Mouse (Mus musculus) ES-CJ7 (cell line): Measurements from ENCODE around the gene Mical2.

ENCODE experiments used
- DNase-seq: peaks from one replicate; pipeline ENCODE4 v3.0.0; 2011; ENCODE audit warnings: low read depth, low spot score

The Mical2 gene

DNA sequence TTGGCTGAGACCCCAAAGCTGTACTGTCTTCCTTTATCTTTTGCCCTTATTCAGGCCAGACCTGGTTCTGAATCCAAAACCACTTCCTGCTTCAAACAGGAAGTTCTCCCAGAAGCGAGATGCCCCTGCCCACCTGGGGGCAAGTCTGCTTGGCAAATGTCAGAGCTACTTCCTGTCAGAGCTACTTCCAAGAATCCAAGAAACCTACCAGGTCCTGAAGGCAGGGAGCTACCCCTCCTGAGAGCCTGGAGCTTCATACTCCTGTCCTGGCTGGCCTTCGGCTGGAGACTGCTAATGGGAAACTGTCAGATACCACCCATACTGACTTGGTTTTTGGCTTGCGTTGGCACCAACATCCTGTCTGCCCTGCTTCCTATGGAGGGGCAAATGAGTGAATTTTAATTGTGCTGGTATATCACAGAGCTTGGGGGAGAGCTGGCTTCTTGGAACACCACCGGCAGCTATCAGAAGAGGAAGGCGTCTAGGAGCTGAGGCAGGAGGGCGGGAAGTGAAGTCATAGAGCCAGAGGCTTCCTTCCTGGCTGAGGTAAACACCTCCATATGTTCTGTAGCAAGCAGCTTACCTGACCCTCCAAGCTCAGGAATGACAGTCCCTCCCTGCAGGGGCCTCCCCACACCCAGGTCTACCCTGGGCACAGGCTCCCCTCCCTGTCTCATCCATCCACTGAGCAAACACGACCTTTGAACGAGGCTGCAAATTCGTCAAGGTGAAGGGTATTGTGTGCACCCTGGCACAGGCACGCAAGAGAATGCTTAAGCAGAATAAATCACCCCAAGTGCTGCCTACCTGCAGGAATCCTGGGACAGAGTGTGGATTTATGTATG, 17.1 kb upstream of the Mical2 start:
- DNase-seq, result no peak

DNA sequence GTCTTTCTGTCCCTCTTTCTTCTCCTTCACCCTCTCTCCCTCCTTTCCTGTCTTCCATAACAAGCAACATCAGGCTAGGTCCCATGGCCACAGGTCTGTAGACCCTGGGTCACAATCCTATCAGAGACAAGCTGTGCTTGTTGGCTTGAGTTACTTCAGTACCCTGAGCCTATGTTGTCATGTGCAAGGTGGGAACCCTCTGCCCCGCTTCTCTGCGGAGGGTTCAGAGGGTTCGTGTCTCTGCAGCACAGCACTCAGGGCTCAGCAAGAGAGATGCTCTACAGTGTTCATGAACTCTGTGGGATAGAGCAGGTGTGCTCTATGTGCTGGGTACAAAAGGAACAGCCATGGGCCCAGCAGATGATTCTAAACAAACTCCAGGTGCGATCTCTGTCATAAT, 16.0 kb upstream of the Mical2 start:
- no peak for DNase-seq

DNA sequence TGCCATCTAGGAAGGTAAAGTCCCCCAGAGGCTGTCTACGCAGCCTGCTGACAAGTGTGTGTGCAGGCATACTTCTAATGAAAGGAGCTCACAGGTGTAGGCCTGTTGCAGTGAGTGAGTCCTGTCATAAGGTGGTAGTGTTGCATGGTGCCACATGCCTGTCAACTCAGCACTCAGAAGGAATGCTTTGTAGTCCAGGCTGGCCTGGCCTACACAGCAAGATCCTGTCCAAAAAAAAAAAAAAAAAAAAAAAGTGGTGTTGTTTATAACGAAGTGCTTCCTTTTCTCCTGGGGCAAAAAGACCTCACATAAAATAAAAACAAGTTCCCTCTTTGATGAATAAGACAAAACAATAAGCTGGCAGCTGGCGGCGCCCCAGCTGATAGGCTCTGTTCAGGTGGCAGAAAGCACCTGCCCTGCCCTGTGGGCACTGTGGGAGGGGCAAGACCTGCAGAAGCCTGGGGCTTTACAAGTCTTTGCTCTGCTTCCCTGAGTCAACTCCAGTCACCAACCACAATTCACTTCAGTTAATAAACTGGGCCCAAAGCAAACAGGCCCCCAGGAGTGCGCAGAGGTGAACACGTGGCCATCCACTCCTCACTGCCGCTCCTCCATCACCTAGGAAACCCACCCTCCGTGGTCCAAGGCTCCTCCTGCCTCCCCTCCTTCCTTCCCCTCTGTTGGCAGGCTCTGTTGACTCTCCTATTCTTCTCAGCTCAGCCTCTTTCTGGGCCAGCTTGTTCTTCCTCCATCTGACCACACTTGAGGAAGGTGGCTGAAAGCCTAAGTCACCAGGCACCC, 12.5 kb upstream of the Mical2 start:
- no peak for DNase-seq

DNA sequence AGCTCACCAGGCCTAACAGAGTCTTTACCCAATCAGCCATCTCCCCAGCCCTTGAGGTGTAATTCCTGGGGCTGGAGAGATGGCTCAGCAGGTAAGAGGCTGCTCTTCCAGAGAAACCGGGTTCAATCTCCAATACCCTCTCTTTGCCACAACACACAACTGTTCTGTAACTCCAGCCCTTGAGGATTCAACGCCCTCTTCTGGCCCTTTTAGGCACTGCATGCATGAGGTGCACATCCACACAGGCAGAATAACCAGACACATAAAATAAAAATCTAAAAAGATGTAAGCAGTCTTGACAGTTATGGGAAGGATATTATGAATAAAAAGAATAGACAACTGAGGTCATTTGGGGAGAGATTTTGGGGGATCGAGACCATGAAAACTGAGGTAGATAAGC, 9.8 kb upstream of the Mical2 start:
- peak; percentile 16 for DNase-seq

DNA sequence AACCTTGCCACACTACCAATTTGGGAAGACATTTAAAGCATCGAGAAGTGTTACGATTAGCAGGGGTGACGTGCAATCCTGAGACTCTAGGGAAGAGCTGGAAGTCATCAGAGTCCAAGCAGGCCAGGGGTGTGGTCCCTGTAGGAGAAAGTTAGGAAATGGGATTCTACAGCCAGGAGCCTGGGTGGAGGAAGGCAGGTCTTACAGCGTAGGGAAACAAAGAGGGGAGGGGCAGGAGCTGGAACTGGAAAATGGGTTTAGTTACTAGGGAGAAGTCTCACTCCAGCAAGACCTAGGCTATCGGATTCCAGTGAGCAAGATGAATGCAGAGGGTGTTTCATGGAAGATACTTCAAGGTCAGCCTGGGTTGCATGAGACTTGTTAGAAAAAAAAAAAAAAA, 8.9 kb upstream of the Mical2 start:
- peak; percentile 74 for DNase-seq

DNA sequence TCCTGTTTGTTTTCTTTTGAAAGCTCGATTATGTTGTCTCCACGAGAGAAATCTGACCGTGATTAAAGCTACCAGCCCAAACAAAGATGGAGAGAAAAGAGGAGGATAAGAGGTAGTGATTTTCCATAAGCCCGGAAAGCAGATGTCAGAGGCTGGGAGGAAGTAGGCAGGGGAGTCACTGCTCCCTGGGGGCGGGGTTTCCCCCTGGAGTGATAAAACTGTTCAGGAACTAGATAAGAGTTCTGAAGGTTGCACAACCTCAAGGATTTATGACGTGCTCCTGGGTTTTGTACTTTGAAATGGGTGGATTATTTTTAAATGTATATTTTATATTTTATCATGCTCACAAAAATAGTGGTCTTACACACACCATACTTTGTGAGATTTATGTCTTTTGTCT, 8.4 kb upstream of the Mical2 start:
- no peak for DNase-seq

DNA sequence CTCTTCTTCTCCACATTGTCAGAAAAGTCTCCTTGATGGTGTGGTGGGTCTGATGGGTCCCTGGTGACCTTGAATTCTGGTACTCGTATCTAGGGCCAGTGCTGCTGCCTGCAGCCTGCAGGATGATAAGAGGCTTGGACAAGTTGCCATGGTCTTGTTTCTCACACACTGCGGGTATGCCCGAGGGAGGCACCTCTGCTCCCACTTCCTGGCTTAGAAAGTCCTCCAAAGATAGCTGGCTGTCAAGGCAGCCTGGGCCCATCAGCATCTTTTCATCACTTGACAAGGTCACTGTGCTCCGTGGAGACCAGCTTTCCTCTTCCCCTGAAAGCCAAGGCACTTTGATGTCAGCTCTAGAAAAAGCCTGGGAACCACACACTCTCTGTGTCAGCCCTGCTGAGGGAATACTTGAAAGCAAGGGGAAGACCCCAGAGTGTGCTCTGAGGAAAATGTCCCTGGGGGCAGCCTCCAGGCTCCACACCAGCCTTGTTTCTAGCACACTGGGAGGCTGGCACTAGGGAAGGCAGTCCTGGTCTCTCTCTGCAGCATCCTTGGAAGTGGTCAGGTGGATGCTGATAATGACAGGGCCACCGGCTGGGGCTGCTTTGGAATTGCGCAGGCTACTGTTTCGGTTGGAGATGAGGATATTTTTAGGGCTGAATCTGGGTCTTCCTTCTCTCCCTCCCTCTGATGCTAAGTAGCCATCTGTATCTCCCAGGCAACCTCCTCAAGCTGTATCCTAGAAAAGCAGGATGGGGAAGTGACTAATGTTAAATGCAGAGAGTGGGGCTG, 2.7 kb upstream of the Mical2 start:
- DNase-seq, result no peak

DNA sequence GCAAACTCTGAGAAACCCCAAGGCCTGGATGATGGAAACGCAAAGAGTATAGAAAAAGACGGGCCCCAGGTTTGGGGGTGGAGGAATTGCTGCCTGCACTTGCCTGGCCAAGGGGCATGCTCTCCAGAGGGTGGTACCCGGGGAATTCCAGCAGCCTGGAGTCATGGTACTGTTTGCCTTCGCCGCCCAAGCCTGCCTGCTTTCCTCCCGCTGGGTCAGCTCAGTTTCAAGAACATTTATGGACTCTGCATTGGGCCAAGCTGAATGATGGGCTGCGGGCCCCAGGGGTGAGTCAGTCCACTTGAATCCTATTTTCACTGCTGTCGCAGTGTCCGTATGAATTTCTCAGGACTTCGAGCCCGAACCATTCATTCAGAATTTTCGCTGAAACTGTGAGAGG, 802 bp upstream of the Mical2 start:
- DNase-seq, result no peak

DNA sequence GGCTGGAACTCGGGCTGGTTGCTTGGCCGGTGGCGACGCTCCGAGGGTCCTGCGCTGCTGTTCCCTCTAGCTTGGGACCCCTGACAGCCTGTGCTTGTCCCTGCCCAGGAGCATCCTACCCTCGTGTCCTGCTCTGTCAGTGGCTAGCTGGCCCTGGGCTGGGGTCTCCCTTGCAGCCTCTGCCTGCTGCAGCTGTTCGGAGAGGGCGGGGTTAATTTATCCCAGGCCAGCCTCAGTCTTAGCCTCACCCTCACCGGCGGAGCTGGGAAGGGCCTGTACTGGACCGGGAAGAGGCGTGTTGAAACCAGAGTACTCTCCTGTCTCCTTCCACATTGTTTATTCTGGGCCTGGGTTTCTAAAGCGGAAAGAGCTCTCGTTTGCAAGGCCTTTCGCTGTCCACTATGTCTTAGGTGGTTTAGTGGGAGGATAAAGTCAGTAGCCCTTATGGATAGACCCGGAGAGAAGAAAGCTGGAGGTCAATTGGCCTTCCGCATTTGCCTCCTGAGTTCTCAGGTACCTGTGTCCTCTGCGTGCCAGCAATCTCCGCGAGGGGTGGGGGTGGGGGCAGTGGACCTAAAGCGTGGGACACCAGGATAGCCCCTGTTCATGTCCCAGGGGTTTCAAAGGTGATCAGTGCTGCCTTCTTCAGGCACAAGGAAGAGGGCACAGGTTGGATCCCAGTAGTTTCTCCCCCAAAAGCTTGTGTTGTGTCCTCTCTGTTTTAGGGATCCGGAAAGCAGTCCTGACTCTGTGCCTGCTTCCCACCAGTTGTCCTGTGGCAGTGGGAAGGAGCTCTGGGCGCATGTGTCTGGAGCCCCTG, 1.0 kb downstream of the Mical2 start:
- DNase-seq, result no peak

DNA sequence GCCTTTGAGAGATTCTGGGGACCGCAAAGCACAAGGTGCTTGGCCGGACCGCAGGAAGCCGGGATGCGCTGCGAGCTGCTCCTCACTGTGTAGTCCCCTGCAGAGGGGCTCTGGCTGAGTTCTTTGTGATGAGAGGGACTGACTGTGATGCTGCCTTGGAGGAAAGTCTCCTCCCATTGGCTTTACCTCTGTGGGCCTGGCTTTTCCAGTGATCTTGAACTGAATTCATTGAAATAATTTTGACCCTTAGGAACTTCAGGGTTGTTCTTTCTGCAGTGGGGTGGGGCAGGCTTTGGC, 1.6 kb downstream of the Mical2 start:
- peak; percentile 6 for DNase-seq

DNA sequence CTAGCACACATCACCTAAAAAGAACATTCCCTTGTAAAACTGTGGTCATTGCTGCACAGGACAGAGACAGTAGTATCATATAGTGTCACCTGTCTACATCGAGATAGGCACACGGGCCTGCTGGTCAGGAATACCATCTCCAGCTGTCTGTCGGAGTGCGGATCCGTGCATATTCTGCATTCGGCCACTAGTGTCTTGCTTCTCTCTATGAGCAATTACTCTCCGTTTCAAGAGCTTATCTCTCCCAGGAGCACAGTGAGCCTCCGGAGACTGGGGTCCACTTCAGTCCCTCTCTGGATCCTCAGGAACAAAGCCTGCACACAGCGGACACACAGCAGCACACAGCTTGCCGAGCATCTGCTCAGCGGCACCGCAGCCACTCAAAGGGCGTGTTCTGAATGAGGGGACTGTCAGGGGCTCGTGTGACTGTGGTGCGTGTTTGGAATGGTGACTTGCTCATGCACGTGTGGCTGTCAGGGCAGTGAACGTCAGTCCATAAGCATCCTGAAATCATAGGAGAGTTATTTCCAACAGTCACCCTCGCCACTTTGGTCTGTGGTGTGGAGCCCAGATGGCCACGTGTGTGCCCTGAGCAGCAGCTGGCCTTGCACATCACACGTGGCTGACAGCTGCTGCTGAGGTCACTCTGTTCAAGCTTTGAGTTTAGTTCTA, 3.3 kb downstream of the Mical2 start:
- no peak for DNase-seq

DNA sequence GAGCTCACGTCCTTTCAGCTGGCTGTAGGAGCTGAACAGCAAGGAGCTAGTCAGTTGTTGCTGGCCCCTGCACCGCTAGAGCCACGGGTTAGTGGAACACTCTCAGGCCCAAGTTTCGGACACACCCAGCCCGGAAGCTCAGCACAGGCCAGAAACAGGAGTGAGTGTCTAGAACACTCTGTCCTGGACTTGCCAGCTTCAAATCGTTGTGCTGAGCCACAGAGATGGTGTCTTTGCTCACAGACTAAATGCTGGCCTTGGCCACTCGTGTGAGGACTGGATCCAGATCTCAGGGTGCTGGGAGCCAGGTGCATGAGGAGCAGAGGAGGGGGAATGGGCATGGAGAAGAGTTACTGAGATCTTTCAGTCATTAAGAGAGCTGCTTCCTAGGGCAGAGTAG, 6.1 kb downstream of the Mical2 start:
- DNase-seq, result no peak

DNA sequence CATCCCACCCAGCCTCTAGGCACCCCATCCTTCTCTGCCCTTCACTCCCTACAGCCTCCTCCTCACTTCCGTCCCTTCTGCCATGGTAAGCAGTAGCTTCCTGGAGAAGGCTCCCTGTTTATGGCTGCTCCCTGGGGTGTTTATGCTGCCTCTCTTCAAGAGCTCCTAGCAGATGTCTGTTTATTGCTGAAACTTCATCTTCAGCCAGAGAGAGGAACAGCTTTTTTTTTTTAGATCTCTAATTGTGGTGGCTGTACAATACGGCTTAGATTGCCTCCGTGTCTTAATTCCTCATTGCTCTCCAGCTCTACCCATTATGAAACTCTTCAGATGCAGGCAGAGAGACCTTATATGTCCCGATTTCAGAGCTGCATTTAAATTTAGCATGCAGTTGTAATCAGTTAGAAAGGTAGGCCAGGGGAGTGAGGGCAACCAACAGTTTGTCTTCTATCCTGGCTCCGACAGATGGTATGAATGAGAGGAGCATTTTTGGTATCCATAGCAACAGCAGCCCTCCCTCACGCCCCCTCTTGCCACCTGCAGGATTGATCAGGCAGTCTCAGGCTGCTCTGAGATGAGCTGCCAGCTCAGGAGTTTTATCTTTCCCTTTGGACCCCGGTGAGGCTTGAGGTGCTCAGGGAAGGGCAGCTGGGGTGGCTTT, 7.8 kb downstream of the Mical2 start:
- DNase-seq, result no peak

DNA sequence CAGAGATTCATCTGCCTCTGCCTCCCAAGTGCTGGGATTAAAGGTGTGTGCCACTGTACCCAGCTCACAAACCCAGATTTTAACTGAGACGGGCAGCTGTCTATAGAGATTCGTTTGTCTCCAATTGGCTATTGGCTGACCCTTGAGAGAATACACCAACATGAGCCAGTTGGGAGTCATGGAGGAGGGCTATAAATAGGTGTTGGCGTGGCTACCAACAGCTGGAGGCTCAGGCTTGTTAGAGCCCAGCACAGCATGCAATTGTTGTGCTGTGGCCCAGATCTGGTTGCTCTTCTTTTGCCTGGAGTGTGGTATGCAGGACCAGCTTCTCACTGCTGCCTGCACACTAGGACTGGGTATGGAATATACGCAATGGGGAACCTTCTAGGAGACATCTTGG, 8.8 kb downstream of the Mical2 start:
- DNase-seq, result no peak

DNA sequence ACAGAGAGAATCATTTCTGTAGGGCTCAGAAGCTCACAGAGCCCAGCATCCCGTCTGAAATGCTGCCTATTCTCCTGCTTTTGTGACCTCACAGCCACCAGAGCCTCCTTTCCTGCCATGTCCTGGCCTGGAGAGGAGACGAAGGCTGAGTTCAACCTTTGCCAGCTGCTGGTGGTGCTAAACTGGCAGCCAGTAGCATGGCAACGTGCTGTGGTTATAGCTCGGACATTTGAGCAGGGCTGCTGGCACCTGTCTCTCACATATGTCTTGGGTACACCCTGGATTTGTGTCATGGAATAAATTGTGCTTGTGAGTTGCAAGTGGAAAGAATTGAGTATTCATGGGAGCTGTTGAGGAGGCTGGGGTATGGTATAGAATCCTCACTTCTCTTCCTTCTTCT, 9.8 kb downstream of the Mical2 start:
- no peak for DNase-seq

DNA sequence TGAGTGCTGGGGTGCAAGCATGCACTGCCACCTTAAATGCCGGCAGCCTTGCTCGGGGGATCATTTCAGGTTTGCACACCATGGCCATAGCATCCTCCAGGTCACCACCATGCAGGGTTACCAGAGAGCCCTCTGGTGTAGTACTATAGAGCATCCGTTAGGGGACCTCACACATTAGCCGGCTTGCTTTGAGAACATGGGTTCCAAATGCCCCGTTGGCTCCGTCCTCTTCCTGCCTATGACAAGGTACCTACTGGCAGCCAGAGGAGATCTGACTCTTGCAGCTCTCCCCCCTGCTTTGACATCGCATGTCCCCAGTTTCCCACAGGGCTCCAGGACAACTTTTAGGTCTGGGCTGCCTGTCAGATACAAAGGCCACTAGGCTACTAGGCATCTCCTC, 11.6 kb downstream of the Mical2 start:
- DNase-seq, result no peak

DNA sequence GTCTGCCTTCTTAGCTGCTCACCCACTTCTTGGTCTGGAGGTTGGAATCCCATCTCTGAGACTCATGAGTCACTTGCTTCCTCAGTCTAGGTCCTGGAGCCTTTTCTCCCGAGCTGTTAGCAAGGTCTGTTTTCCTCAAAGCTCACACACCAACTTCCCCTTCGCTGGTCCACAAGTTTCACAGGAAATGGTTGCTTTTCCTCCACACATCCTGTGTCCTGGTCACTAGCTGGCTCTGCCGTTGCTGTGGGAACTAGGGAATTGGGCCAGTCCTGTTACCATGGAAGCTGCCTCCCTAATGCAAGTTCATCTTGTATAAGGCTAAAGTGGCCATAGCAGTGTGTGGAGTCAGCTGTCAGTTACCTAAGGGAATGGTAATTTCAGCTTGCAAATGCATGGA, 12.2 kb downstream of the Mical2 start:
- DNase-seq, result no peak

DNA sequence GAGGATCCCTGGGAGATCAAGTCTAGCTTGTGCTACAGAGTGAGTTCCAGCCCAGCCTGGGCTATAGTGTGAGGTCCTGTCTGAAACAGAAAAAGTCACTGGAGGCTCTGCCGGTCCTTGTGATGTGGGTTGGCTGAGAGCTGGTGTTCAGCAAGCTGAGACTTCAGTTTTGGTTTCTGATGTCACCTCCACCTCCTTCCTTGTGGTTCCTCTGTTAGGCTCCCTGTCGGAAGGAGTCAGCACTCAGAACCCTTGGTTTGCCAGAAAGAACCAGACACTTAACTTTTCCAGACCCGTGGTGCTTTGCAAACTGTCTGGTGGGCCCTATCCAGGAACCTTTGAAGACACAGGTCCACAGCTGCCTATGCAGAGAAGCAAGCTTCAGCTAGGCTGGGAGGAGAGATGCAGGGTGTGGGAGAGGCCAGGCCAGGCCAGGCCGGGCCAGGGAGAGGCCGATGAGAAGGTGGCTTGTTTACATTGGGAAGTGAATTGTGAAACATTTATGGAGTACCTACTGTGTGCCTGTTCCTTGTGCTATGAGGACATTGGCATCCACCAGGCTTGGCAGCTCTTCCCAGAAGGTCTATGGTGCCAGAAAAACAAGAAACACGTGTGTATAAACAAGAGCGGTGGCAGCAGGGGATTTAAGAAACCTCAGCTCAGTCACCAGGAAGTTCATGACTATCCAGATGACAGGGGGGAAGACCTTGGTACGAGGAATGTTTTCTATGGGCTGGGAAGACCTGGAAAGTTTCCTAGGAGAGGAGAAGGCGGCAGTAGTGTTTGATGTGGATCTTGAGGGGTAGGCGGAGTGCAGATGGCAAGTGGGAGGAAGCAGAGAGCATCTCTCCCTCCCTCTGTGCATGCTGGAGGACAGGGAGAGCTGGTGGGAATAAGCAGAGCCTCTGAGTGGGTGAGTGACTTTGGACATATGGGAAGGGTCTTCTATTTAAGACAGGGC, 13.4 kb downstream of the Mical2 start:
- no peak for DNase-seq

DNA sequence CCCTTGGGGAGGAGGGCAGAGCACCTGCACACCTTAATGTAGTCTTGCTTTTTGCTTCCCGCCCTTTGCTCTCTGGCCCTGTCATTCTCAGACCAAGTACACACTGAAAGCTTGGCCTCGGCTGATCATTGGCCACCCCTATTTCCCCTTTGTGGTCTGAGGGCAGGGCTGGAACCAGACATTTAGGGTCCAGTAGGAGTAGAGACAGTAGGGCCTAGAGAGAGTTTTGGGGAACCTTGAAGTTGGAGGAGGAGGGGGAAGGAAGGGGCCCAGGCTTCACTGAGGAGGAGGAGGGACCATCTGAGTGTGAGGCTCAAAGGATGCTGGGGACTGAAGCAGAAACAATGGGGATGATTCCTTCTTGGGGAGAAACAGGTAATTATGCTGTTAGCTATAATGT, 15.1 kb downstream of the Mical2 start:
- no peak for DNase-seq
